Mouse (Mus musculus) liver, adult 2 months (tissue): ENCODE results near the gene Sox13.

Experiments used
- CTCF ChIP-seq: fragments of 200-500 bp; IDR thresholded peaks from 2 replicates; pipeline ENCODE4 v1.5.1; 2011; ENCODE audit warnings: low read depth, low read length, control low read depth
- POLR2A ChIP-seq: fragments of 200-500 bp; IDR thresholded peaks from 2 replicates; pipeline ENCODE4 v1.6.1; 2011; ENCODE audit warnings: low read length, control low read depth; ENCODE audit not compliant: insufficient read depth; ENCODE audit errors: extremely low read depth

GRCm38 (mm10) chr1:133420491-133420890 is 3.7 kb downstream of the Sox13 start:
- no peak for TF ChIP-seq CTCF
- no peak for TF ChIP-seq POLR2A
